Mouse (Mus musculus) layer of hippocampus, adult 9-11 months (tissue): Measurements from ENCODE around the gene Hltf.
"Not testable (repeated sequence)": the region's sequence is repeated elsewhere in the genome, so short reads cannot be mapped to it uniquely, and the experiment has no call there.

Experiments
- DNase-seq: peaks from one replicate; pipeline ENCODE4 v3.0.0; 2022

Gene Hltf

GRCm38 (mm10) chr3:20108881-20109280 lies 51.3 kb downstream of the Hltf start:
- no peak for DNase-seq

GRCm38 (mm10) chr3:20111913-20112312 lies 54.3 kb downstream of the Hltf start:
- DNase-seq: no peak

- DNase-seq: no peak
Measured at GRCm38 (mm10) chr3:20119044-20119591, 61.5 kb downstream of the Hltf start.

GRCm38 (mm10) chr3:20119686-20120244 lies 62.2 kb downstream of the Hltf start:
- DNase-seq: no peak

- DNase-seq: not testable (repeated sequence)
Measured at GRCm38 (mm10) chr3:20121582-20121981, 64.0 kb downstream of the Hltf start.

- DNase-seq: no peak
Measured at GRCm38 (mm10) chr3:20125604-20126003, 68.0 kb downstream of the Hltf start.

GRCm38 (mm10) chr3:20127047-20127595 lies 69.5 kb downstream of the Hltf start:
- no peak for DNase-seq

GRCm38 (mm10) chr3:20129491-20129890 lies 71.9 kb downstream of the Hltf start:
- DNase-seq: no peak

- DNase-seq: no peak
Measured at GRCm38 (mm10) chr3:20130456-20131349, 73.1 kb downstream of the Hltf start.

- no peak for DNase-seq
Measured at GRCm38 (mm10) chr3:20131350-20131720, 73.7 kb downstream of the Hltf start.

- DNase-seq: no peak
Measured at GRCm38 (mm10) chr3:20132731-20133130, 75.1 kb downstream of the Hltf start.

GRCm38 (mm10) chr3:20133745-20134144 lies 76.1 kb downstream of the Hltf start:
- no peak for DNase-seq

GRCm38 (mm10) chr3:20134545-20134944 lies 76.9 kb downstream of the Hltf start:
- DNase-seq: no peak

GRCm38 (mm10) chr3:20136868-20137581 lies 79.4 kb downstream of the Hltf start:
- no peak for DNase-seq

GRCm38 (mm10) chr3:20141240-20141639 lies 83.6 kb downstream of the Hltf start:
- DNase-seq: no peak

- no peak for DNase-seq
Measured at GRCm38 (mm10) chr3:20141679-20142078, 84.1 kb downstream of the Hltf start.

- no peak for DNase-seq
Measured at GRCm38 (mm10) chr3:20142101-20142500, 84.5 kb downstream of the Hltf start.

GRCm38 (mm10) chr3:20142576-20142975 lies 85.0 kb downstream of the Hltf start:
- no peak for DNase-seq

GRCm38 (mm10) chr3:20143726-20144125 lies 86.1 kb downstream of the Hltf start:
- DNase-seq: no peak

- no peak for DNase-seq
Measured at GRCm38 (mm10) chr3:20144401-20144800, 86.8 kb downstream of the Hltf start.

GRCm38 (mm10) chr3:20145696-20146113 lies 88.1 kb downstream of the Hltf start:
- no peak for DNase-seq

GRCm38 (mm10) chr3:20146884-20147395 lies 89.3 kb downstream of the Hltf start:
- DNase-seq: peak; percentile 22

GRCm38 (mm10) chr3:20147647-20148046 lies 90.0 kb downstream of the Hltf start:
- no peak for DNase-seq
